Mouse (Mus musculus) hindbrain, embryonic 12.5 days (tissue): ENCODE measurements around the gene 4931423N10Rik. TPM values are rescaled to one million over a fixed set of nuclear protein-coding genes. Genes with fewer than 3 reads are reported as not detected.

Experiments used
- polyA plus RNA-seq: library from polyadenylated mRNA; unstranded; fragments of >200 nt; fragmentation: Nextera tagmentation; extraction: Ambion mirVana; gene quantifications from 2 replicates; pipeline ENCODE4 v1.2.1, GENCODE M21; 2016

The 4931423N10Rik gene
- polyA plus RNA-seq, 1 experiment from 2014 or later = not detected

Other genes with a start within 250 kb of the 4931423N10Rik start
- gene Abi1, start 167.2 kb upstream of the 4931423N10Rik start, polyA plus RNA-seq = 48.2 and 49.3 TPM in 2 replicates
- gene Acbd5, start 139.3 kb upstream of the 4931423N10Rik start, polyA plus RNA-seq = 67.9 and 73.0 TPM in 2 replicates
- gene Mastl, start 51.5 kb upstream of the 4931423N10Rik start, polyA plus RNA-seq = 8.1 and 8.3 TPM in 2 replicates
- gene Yme1l1, start 51.1 kb upstream of the 4931423N10Rik start, polyA plus RNA-seq = 82.3 and 90.5 TPM in 2 replicates
- 0.31 and 0.57 TPM in 2 replicates for gene Nxph2, start 113.8 kb downstream of the 4931423N10Rik start, polyA plus RNA-seq